Mouse (Mus musculus) olfactory bulb, adult 2 months (tissue): ENCODE measurements around the gene Cd300lb.

Experiments used
- CTCF ChIP-seq: fragments of 200-500 bp; IDR thresholded peaks from 2 replicates; pipeline ENCODE4 v1.5.1; 2012; ENCODE audit warnings: low read depth, mild to moderate bottlenecking, low read length, moderate library complexity; ENCODE audit not compliant: insufficient read depth
- POLR2A ChIP-seq: fragments of 200-500 bp; IDR thresholded peaks from 2 replicates; pipeline ENCODE4 v1.6.1; 2012; ENCODE audit warnings: mild to moderate bottlenecking, low read depth, low read length, moderate library complexity; ENCODE audit not compliant: insufficient read depth

- TF ChIP-seq CTCF (no peak), POLR2A (no peak)
Observed at GRCm38 (mm10) chr11:114965182-114965828, 31.1 kb upstream of the Cd300lb start.
